Mouse (Mus musculus): ENCODE results near the gene Smim24.

DNA sequence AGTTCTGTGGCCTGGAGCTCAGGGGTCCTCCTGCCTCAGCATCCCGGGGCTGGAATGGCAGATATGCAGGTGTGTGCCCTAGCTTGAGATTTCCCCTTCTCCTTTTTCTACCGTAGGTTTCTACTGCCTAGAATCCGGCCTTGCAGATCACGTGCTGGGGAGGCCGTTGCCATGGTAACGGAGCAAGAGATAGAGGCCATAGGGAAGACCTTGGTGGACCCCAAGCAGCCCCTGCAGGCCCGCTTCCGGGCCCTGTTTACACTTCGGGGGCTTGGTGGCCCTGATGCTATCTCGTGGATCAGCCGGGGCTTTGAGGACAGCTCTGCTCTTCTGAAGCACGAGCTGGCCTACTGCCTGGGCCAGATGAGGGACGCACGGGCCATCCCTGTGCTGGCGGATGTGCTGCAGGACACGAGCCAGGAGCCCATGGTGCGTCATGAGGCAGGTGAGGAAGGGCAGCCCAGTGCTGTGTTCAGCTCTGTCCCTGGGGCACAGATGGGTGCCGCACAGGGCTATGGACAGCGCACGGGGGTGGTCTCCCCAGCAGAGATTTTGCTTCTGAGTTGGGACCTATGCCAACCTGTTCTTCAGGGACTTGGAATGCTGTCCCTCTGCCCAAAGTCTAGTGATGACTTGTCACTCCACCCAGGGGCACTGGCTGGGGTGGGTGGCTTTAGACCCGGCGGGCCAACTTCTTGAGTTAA is 7.1 kb upstream of the Smim24 start:
- no peak for TF ChIP-seq CTCF (IDR thresholded peaks at IDR 0.05; ENCODE audit: low read depth, low read length)
- no peak for TF ChIP-seq EP300 (IDR thresholded peaks at IDR 0.05; ENCODE audit: insufficient read depth, low read depth, low read length)

Measured in ES-Bruce4 (cell line).